Mouse (Mus musculus): ENCODE measurements around the gene Pla2r1. TPM values are rescaled to one million over a fixed set of nuclear protein-coding genes. Genes with fewer than 3 reads are reported as not detected.

Pla2r1 gene
- polyA plus RNA-seq, 1 experiment from 2014 or later, result 2.5 TPM

GRCm38 (mm10) chr2:60375608-60376107, 177.4 kb downstream of the Pla2r1 start:
- no peaks in the 10 kb centered on the region for H3K36me3 ChIP-seq (replicated peaks; ENCODE audit: control insufficient read depth, insufficient read depth, low read depth, low read length)
- H3K27me3 ChIP-seq (ENCODE audit: control insufficient read depth, insufficient read depth, low read length), result no peaks in the 10 kb centered on the region
- no peak overlapping the region for H3K4me2 ChIP-seq (ENCODE audit: low read depth, low read length)
- no peak for DNase-seq (ENCODE audit: low spot score)
- ATAC-seq (replicated peaks; ENCODE audit: insufficient number of reproducible peaks, low FRiP score, low TSS enrichment, low read depth), result no peak
- WGBS, result 92% methylated on average over 15 of the region's 15 CpGs
- no peak overlapping the region for H3K4me3 ChIP-seq (ENCODE audit: low read depth, low read length)
- H3K9me3 ChIP-seq (replicated peaks; ENCODE audit: control insufficient read depth, low read length), result no peaks in the 10 kb centered on the region
- H3K27ac ChIP-seq (replicated peaks; ENCODE audit: low read depth, low read length), result no peak overlapping the region
- H3K4me1 ChIP-seq (ENCODE audit: control insufficient read depth, insufficient read depth, low read length), result no peaks in the 10 kb centered on the region
- H3K9ac ChIP-seq (replicated peaks; ENCODE audit: low read length), result no peak overlapping the region

- WGBS, result 90% methylated on average over 8 of the region's 8 CpGs
- Histone ChIP-seq H3K27ac (replicated peaks; ENCODE audit: low read depth, low read length) (no peak overlapping the region), H3K36me3 (replicated peaks; ENCODE audit: control insufficient read depth, insufficient read depth, low read depth, low read length) (no peaks in the 10 kb centered on the region), H3K9ac (replicated peaks; ENCODE audit: low read length) (no peak overlapping the region), H3K4me1 (ENCODE audit: control insufficient read depth, insufficient read depth, low read length) (no peaks in the 10 kb centered on the region), H3K4me2 (ENCODE audit: low read depth, low read length) (no peak overlapping the region), H3K27me3 (ENCODE audit: control insufficient read depth, insufficient read depth, low read length) (no peaks in the 10 kb centered on the region), H3K9me3 (replicated peaks; ENCODE audit: control insufficient read depth, low read length) (no peaks in the 10 kb centered on the region), H3K4me3 (ENCODE audit: low read depth, low read length) (no peak overlapping the region)
- ATAC-seq (replicated peaks; ENCODE audit: insufficient number of reproducible peaks, low FRiP score, low TSS enrichment, low read depth), result no peak; the same call in 1 of the 2 replicates
- no peak for DNase-seq (ENCODE audit: low spot score)
Measured at GRCm38 (mm10) chr2:60375126-60375525, 178.0 kb downstream of the Pla2r1 start.

DNA sequence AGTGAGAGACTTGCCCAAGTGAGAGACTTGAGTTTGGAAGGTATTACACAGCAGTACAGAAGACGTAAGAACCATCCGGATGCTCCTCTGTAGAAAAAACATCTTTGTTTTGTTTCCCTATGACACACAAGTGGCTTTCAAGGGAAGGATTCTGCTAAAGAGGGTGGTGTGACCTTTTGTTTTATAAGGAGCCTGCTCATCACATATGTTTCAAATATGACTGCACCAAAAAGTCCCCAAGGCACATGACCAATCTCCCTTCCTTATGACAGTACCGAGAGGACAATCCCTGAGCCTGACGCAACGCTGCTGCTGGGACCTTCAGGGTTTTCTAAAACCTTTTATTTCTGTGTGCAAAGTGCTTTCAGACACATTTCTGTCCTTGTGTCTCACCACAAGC, 182.9 kb downstream of the Pla2r1 start:
- 92% methylated on average over 5 of the region's 5 CpGs for WGBS
- ATAC-seq (replicated peaks; ENCODE audit: insufficient number of reproducible peaks, low FRiP score, low TSS enrichment, low read depth), result no peak
- Histone ChIP-seq H3K27ac (replicated peaks; ENCODE audit: low read depth, low read length) (no peak overlapping the region), H3K9me3 (replicated peaks; ENCODE audit: control insufficient read depth, low read length) (no peaks in the 10 kb centered on the region), H3K36me3 (replicated peaks; ENCODE audit: control insufficient read depth, insufficient read depth, low read depth, low read length) (no peaks in the 10 kb centered on the region; the same call in 1 of the 2 replicates), H3K27me3 (ENCODE audit: control insufficient read depth, insufficient read depth, low read length) (no peaks in the 10 kb centered on the region), H3K4me1 (ENCODE audit: control insufficient read depth, insufficient read depth, low read length) (no peaks in the 10 kb centered on the region), H3K9ac (replicated peaks; ENCODE audit: low read length) (no peak overlapping the region), H3K4me3 (ENCODE audit: low read depth, low read length) (no peak overlapping the region), H3K4me2 (ENCODE audit: low read depth, low read length) (no peak overlapping the region)
- no peak for DNase-seq (ENCODE audit: low spot score)

DNA sequence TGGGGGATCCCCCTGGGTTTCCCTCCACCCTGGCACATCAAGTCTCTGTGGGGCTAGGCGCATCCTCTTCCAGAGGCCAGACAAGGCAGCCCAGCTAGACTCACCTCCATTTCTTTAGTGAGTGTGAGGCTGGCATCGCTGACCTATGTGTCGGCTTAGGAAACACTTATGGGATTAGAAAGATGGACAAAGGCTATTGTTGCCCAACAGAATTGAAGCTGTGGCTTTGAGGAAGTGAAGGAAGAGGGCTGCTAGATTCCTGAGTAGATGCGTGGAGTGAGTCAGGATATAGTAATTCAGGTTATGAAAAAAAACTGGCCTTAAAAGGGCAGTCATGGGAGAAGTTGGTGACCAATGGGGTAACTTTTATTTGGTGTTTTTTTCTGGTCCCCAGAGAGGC, 183.7 kb downstream of the Pla2r1 start:
- Histone ChIP-seq H3K4me3 (ENCODE audit: low read depth, low read length) (no peak overlapping the region), H3K9me3 (replicated peaks; ENCODE audit: control insufficient read depth, low read length) (no peaks in the 10 kb centered on the region)

GRCm38 (mm10) chr2:60367871-60368270, 185.2 kb downstream of the Pla2r1 start:
- no peak overlapping the region for H3K4me3 ChIP-seq (ENCODE audit: low read depth, low read length)
- no peak overlapping the region for H3K27ac ChIP-seq (replicated peaks; ENCODE audit: low read depth, low read length)
- H3K9ac ChIP-seq (replicated peaks; ENCODE audit: low read length), result no peak overlapping the region
- WGBS, result 89% methylated on average over 7 of the region's 7 CpGs
- H3K4me1 ChIP-seq (ENCODE audit: control insufficient read depth, insufficient read depth, low read length), result no peaks in the 10 kb centered on the region
- no peaks in the 10 kb centered on the region for H3K27me3 ChIP-seq (ENCODE audit: control insufficient read depth, insufficient read depth, low read length)
- no peaks in the 10 kb centered on the region; the same call in 1 of the 2 replicates for H3K36me3 ChIP-seq (replicated peaks; ENCODE audit: control insufficient read depth, insufficient read depth, low read depth, low read length)
- no peak for DNase-seq (ENCODE audit: low spot score)
- H3K9me3 ChIP-seq (replicated peaks; ENCODE audit: control insufficient read depth, low read length), result no peaks in the 10 kb centered on the region
- ATAC-seq (replicated peaks; ENCODE audit: insufficient number of reproducible peaks, low FRiP score, low TSS enrichment, low read depth), result no peak
- no peak overlapping the region for H3K4me2 ChIP-seq (ENCODE audit: low read depth, low read length)

More for the DNA sequence above, 183.7 kb downstream of the Pla2r1 start:
- Histone ChIP-seq H3K36me3 (replicated peaks; ENCODE audit: control insufficient read depth, insufficient read depth, low read depth, low read length) (no peaks in the 10 kb centered on the region; the same call in 1 of the 2 replicates), H3K4me2 (ENCODE audit: low read depth, low read length) (no peak overlapping the region), H3K4me1 (ENCODE audit: control insufficient read depth, insufficient read depth, low read length) (no peaks in the 10 kb centered on the region), H3K9ac (replicated peaks; ENCODE audit: low read length) (no peak overlapping the region), H3K27ac (replicated peaks; ENCODE audit: low read depth, low read length) (no peak overlapping the region), H3K27me3 (ENCODE audit: control insufficient read depth, insufficient read depth, low read length) (no peaks in the 10 kb centered on the region)
- no peak for DNase-seq (ENCODE audit: low spot score)
- WGBS, result 82% methylated on average over 4 of the region's 4 CpGs
- ATAC-seq (replicated peaks; ENCODE audit: insufficient number of reproducible peaks, low FRiP score, low TSS enrichment, low read depth), result no peak

Other genes starting within 250 kb of the Pla2r1 start
- gene Ly75, start 170.0 kb downstream of the Pla2r1 start, polyA plus RNA-seq (2014; fragmentation: Nextera tagmentation; extraction: Ambion mirVana), result 3.5 and 4.0 TPM in 2 replicates
- gene Itgb6, start 169.3 kb upstream of the Pla2r1 start, polyA plus RNA-seq (2014; fragmentation: Nextera tagmentation; extraction: Ambion mirVana), result 1.9 and 2.0 TPM in 2 replicates

All from embryonic facial prominence, embryonic 11.5 days (tissue).